Mouse (Mus musculus): Measurements from ENCODE around the gene Tm4sf1.

Gene Tm4sf1

GRCm38 (mm10) chr3:57287854-57288720, 13.7 kb downstream of the Tm4sf1 start:
- DNase-seq (ENCODE audit: low spot score in 2 of 2) = no peak

GRCm38 (mm10) chr3:57287438-57287837, 14.3 kb downstream of the Tm4sf1 start:
- no peak for DNase-seq (ENCODE audit: low spot score in 2 of 2)

DNA sequence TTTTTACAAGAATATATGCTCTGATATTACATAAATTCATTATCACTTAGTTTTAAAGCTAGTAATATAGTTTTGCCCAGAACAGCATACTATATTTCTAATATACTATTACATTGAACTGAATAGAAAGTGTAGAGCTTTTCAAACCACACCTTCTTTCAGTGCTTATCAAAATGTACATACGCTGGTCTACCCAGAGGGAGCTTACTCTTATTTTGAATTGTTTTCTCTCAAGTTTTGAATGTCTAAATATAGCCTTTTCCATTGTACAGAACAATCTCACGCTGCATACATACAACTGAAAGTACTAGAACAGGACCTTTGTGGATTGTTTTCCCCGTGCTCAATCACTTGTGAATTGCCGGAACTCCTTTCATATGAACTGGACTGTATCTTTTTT, 23.6 kb downstream of the Tm4sf1 start:
- no peak for DNase-seq (ENCODE audit: low spot score in 2 of 2)

DNA sequence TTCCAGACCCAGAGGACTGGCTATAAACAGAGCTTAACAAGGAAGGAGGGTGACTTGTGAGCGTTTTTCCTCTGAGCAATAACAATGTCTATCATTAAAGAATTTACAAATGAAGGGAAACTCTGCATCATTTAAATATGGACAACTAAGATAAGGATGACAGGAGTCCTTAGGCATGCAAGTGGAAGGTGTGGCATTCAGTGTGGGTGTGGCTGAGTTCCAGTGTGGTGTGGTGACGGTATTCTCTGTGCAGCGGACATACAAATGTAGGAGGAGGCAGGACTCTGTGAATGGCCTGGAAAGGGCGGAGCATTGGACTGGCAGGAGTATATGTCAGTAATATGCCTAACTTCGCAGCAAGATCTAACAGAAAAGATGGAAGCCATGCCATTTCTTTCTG, 24.3 kb downstream of the Tm4sf1 start:
- no peak for DNase-seq (ENCODE audit: low spot score in 2 of 2)

DNA sequence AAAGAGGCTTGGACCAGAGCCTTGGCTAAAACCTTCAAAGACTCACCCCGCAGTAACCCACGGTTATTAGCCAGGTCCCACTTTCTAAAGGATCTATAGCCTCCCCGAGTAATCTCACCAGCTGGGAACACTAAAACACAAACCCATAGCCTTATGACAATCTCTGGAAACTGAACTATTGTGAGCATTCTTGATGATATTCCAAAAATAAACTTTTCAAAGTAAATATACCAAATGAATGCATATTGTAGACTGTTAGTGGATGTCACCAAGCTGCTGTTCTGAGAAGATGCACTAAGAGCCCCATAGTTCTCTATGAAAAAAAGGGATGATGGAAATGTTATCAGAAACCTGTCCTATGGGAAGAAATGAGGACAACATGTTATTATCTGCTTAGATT, 25.0 kb downstream of the Tm4sf1 start:
- no peak for DNase-seq (ENCODE audit: low spot score in 2 of 2)

DNA sequence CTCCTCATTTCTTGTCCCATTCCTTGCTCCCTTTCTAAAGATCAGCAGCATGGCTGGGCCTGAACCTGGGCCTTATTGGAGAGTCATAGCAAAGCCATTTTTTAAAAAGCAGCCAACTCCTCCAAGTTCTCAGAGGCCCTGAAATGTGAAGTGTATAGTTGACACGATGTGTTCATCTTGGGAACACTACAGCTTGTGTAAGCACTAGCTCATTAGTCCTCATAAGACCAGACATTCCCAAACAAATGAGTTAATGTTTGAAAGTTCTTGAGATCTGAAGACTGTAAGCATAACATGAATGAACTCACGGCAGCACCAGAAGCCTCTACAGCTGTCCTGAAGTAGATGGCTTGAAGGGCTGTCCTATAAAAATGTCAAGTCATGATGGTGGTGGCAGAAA, 32.8 kb downstream of the Tm4sf1 start:
- no peak for DNase-seq (ENCODE audit: low spot score in 2 of 2)

DNA sequence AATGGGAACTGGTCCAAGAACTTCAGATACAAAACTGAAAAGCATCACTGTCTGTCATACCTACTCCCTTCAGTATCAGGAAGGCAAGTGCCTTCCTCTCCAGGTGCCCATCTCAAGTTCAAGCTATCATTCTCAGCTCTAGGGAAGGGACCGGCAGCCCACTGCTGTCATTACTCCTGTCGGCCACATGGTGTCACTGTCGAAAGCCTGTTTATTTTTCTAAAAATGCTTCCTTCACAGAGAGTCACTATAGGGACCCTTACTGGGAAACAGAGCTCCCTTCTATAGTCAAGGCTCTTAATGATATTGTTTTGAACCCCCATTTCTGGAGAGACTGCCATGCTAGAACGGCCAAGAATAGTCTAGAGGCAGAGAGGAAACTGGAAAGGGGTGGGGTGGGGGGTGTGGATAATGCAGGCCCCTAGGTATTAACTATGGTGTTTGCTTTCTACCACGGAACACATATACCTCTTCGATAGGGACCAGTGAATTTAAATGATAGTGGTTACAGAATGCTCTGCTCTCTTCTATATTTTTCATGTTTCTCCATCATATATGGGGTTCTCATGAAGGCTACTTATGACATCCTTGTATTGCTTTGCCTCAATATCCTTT, 34.1 kb downstream of the Tm4sf1 start:
- DNase-seq (ENCODE audit: low spot score in 2 of 2) = peak in 1 of 2 experiments; percentile 13

DNA sequence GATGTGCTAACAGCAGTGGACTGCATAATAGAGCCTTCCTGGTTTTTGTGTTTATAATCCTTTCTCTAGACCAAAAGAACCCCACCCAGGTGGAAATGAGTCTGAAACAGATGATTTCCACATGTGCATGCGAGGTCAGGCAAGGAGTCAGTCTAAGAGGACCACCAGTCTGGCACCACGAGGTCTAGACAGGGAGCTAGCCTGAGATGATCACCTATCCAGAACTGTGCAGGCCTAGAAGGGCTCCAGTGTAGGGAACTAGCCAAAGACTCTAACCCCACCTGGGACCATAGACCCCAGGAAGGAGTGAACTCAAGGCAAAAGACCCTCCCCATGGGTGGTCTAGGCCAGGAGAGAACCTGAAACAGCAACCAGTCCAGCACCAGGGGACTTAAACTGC, 48.7 kb downstream of the Tm4sf1 start:
- no peak for DNase-seq (ENCODE audit: low spot score in 2 of 2)

DNA sequence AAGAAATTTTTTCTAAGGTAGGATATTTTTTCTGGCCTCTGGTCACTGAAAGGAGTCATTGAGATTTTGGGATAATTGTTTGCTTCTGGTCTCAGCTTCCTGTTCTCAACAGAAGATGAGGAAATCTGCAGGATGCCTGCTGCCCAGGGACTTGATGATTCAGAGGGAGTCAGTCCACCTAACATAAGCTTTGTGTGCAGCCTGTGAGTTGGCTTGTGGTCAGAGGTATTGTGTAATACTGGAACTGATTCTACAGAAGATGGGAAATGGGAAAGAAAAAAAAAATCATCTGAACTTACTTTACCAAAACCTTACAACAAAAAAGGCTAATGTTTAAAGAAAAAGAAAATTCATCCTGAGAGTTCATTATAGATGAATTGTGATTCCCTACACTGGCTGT, 49.2 kb downstream of the Tm4sf1 start:
- peak in 1 of 2 experiments; percentile 41 for DNase-seq (ENCODE audit: low spot score in 2 of 2)

DNA sequence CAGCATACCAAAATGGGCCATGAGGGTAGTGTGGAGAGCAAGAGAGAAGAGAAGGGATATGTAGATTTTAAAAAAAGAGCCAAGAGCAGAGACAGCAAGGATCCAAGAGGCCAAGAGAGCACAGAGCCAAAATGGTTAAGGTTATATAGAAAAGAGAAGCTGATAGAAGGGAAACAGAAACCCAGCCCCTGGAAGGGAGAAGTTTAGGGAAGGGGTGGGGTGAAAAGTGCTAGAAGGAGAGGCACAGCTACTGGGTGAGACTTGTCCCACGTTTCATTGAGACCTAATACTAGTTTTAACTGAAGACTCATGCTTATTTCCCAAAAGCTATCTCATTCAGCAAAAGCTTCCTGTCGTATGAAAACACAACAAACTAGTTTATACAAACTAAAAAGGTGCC, 56.5 kb downstream of the Tm4sf1 start:
- no peak for DNase-seq (ENCODE audit: low spot score in 2 of 2)

Measured in urinary bladder, adult 18-20 months (tissue).